Mouse (Mus musculus): Measurements from ENCODE around the gene Fbxo22. TPM values are rescaled to one million over a fixed set of nuclear protein-coding genes. Genes with fewer than 3 reads are reported as not detected.

The Fbxo22 gene
- 15.3 and 16.6 TPM in 2 replicates for polyA plus RNA-seq (2012)

GRCm38 (mm10) chr9:55208790-55209481 lies at the start of gene Fbxo22:
Fbxo22 (plus strand) TSS chr9:55208925.

Other genes with a start within 250 kb of the Fbxo22 start
- gene Chrna5, start 228.0 kb upstream of the Fbxo22 start, polyA plus RNA-seq (2012), result not detected in 2 replicates
- gene Chrna3, start 182.4 kb upstream of the Fbxo22 start, polyA plus RNA-seq (2012), result not detected in 2 replicates
- gene Chrnb4, start 160.1 kb upstream of the Fbxo22 start, polyA plus RNA-seq (2012), result not detected in 2 replicates
- 21.2 and 23.5 TPM in 2 replicates for gene Ube2q2, start 60.1 kb upstream of the Fbxo22 start, polyA plus RNA-seq (2012)
- 1.7 and 1.8 TPM in 2 replicates for gene Nrg4, start 117.9 kb downstream of the Fbxo22 start, polyA plus RNA-seq (2012)
- 0.14 TPM in 1 of 2 replicates, not detected in the other for gene Tmem266, start 118.0 kb downstream of the Fbxo22 start, polyA plus RNA-seq (2012)

Measured in megakaryocyte-erythroid progenitor cell, adult 5 weeks (primary cell).